Mouse (Mus musculus): ENCODE results near the gene Gnpat. TPM values are rescaled to one million over a fixed set of nuclear protein-coding genes. Genes with fewer than 3 reads are reported as not detected.
A peak's percentile ranks its signal among the peaks of the same experiment; 100 is the strongest.

Gnpat gene
- total RNA-seq, 4 experiments from 2014 or later, result 93.8 to 131 (median 107) TPM

GRCm38 (mm10) chr8:124845131-124845530 is 17.7 kb upstream of the Gnpat start:
- DNase-seq, result no peak

DNA sequence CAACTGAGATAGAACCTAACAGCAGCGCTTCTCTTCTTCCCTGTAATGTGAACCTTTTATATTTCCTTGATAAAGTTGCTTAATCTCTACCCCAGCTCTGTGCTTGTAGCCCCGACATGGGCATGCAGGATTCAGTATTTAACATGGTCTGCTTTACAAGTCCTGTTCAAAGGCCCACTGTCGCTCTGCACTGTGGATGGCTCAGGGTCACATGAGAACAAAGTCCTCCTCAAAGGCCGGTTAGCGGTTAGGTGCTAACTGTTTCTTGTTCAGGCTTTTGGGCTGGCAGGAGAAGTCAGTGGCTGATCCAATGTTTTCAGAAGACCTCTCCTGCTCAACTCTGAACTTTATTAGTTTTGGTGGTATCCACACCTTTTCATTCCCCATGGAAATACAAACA is 17.3 kb upstream of the Gnpat start:
- no peak for DNase-seq

GRCm38 (mm10) chr8:124853511-124853910 is 9.3 kb upstream of the Gnpat start:
- no peak for DNase-seq

DNA sequence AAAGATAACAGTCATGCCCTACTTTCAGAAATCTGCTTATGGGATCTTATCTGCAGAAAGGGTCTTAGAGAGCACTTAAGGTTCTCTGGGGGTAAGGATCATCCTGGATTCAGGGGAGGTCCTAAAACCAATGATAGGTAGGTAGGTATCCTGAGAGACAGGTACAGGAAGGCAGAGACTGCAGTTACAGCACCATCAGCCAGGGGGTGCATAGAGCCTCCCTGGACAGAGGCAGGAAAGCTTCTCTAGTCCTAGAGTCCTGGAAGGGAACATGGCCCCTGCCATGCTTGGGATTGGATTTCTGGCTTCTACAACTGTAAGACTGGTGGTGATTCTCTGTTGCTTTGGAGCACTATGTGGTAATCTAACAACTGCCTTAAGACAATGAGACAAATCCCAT is 3.4 kb upstream of the Gnpat start:
- DNase-seq, result no peak

DNA sequence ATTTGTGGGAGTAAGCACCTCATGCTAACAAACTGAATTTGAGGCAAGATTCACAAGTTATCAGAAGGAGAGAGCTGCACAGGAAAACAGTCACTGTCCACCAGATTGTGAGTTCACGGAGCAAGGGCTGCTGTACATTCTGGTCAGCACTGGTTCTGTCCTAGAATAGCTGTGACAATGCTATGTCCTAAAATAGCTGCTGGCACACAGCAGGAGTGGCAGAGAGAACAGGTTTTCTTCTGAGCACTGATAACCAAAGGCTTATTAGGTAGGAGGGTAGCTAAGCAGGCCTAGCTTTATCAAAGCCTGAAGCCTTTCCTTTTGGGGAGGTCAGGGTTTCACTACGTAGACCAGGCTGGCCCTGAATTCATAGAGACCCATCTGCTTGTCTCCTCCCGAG is 2.6 kb upstream of the Gnpat start:
- DNase-seq, result no peak

DNA sequence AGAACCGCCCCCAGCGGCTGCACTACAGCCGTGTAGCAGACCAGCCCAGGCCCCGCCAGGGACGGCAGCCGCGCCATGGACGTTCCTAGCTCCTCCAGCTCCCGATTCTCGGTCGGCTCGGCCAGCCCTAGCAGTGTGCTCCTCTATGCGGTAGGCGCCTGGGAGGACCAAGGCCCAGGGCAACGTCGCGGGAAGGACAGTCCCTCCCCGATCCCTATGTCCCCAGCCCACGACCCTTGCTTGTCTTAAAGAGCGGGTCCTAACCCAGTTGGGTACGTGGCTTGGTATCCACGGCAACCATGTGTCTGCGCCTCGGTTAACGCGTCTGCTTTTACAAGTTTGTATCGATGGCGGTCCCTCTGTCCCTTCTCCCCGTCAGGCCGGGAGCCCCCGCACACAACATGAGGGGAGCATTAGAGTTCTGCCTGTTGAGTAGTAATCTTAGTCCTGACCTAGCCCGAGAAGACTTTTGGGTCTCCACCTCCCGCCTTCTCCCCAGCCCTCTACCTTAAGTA is 387 bp downstream of the Gnpat start:
- DNase-seq, result no peak

DNA sequence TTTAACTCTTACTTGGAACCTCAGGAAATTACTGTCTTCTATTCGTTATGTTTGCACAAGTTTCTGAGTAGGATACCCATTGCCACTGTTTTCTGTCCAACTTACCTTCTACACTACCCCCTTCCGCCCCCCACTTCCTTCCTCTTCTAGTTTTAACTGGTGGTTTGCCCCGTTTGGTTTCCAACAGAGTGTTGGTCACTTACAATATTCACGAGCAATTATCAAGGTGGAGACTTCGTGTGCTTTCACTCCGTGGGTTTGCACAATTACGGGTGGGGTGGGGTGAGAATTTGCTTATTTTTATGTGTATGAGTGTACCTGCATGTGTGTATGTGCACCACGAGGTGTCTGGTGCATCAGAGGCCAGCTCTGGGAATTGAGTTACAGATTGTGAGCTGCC is 896 bp downstream of the Gnpat start:
- DNase-seq, result no peak

DNA sequence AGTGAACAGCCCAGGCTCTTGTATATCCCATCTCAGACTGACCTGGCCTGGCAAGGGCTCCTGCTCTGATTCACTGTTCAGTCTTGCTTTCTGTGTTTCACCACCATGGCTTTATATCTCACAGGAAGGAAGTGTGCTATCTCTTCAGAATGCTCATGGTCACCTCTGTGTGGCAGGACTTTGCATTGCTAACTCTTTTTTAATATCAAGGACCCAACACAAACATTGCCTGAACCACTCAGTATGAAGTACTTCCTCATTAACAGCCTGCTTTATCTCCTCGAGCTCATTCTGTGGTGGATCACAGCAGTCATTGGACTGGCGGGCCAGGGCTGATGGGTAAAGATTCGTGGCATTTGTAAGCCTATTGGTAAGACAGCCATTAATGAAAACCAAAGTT is 3.8 kb downstream of the Gnpat start:
- no peak for DNase-seq

DNA sequence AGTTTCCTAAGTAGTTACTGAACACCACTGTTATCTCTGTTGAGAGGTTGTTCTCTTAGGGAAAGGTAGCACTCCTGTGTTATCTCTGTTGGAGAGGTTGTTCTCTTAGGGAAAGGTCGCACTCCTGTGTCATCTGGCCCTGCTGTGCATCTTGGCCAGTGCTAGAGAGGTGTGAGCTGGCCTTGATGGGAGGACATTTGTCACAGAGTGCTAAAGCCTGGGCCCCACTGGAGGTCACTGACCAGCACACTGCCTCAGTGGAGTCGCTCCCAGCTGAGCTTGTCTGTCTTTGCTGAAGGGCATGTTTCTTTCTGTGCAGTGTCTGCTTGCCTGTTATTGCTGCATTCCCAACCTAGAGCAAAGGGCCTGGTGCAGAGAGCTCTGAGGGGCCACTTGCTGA is 4.3 kb downstream of the Gnpat start:
- DNase-seq, result peak; percentile 47

DNA sequence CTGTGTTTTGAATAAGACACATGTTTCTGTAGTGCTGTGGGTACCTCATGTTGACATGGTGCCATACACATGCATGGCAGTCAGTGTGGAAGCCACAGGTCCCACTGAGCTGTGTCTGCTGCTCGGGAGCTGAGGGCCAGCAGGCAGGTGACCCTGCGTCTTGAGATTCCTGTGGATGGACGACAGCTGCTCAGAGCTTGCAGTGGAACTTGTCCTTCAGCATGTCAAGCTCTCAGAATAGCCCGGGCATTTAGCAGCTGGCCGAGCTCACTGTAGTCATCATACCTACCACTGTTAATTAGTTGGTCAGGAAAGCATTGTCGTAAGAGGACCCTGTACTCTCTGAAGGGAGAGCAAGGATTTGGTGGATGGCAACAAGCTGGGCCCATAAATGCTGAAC is 6.9 kb downstream of the Gnpat start:
- no peak for DNase-seq

- DNase-seq, result no peak
Measured at GRCm38 (mm10) chr8:124871474-124871873, 8.6 kb downstream of the Gnpat start.

- no peak for DNase-seq
Measured at GRCm38 (mm10) chr8:124872081-124872480, 9.2 kb downstream of the Gnpat start.

GRCm38 (mm10) chr8:124872690-124873089 is 9.9 kb downstream of the Gnpat start:
- DNase-seq, result no peak

DNA sequence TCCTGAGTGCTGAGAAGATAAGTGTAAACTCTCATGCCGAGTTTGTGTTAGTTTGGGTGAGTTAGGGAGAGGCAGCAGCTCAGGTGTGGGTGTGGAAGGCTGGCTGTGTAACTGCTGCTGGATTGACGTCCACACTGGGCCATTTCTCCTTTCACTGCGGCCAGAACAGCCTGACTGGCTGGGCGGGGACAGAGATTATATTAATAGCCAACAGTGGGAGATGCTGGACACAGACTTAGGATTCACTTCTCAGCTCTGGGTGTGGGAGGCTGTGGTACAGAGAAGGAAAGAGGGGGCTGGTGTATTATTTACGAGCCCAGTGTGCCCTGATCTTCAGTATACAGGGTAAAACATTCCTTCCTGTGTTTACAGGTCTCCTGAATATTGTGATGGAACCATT is 15.3 kb downstream of the Gnpat start:
- DNase-seq, result no peak

DNA sequence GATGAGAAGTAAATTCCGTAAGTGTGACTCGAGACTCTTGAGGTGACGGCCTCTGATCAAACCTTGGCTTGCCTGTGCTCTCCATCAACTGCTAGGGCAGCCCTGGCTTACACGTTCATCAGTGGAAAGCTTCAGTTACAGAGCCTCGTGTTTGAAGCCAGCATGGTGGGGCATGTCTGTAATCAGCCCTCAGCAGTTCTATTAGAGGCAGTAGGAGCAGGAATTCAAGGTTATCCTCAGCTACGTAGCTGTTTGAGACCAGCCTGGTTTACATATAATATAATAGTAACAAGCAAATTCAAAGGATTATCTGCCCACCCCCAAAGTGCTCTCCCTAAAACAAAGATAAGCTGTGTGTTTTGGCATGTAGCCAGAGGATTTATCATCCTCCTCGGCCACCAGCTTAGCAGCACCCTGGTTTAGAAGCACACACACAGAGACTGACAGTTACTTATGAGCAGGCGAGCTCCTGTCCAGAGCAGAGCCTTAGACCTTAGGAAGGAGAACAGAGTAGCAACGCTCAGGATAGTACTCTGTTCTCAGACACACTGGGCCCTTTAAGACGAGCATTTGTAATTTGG is 16.2 kb downstream of the Gnpat start:
- DNase-seq, result no peak

DNA sequence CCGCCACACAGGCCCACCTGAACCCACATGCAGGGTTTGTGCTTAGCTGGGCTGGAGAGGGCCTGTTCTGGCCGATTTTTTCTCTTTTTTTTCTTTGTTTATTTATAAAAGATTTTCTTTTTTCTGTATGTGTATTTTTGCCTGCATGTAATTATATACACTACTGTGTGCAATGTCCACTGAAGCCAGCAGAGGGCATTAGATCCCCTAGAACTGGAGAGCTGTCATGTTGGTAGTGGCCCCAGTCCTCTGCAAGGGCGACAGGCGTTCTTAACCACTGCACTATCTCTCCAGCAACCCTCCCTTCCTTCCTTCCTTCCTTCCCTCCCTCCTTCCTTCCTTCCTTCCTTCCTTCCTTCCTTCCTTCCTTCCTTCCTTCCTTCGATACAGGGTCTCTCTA is 25.6 kb downstream of the Gnpat start:
- no peak for DNase-seq

DNA sequence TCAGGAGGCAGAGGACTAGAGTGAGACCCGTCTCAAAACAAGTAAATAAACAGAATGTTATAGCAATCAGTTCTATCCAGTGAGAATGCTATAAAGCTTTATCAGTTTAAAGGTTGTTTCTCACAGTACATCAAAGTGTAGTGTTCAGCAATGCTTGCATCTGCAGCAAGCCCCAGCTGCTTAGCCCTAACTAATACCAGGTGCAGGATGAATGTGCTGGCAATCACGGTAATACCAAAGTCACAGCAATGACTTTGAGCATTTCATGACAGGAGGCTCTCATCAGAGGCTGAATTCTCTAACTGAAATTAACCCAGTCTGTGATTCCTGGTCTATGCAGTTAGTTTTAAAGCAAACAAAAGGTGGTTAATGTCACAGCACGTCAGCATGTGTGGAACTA is 29.8 kb downstream of the Gnpat start:
- DNase-seq, result no peak

GRCm38 (mm10) chr8:124896010-124896631 is 33.3 kb downstream of the Gnpat start:
- no peak for DNase-seq

DNA sequence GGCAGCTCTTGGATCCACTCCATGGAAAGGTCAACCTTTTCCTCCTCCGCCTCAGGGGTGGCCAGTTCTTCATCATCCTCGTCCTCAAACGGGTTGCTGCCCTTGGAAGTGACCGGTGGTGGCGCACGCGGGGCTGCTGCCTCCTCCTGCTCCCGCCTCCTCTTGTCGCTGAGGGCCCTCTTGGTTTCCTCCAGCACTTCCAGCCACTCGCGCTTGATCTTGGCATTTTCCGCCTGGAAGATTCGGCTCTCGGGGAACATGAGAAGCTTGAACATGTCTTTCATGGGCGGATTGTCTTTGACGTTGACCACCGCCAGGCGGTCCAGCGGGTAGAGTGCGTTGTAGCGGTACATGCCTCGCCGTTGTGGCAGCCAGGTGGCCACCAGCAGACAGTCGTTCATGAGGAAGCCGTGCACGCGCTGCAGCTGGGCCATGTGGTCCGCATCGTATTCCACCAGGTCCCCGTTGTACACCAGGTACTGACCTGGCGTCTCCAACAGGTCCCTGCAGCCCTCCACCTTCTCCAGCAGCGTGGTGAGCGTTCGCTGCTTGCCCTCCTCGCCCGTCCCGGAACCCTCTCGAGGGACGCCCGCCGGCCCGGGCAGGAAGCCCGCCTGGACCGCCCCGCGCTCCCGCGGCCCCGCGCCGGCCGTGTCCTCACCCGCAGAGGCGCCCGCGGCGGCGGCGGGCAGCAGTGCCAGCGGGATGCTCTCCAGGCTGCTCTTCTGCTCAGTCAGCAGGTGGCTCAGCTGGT is 34.0 kb downstream of the Gnpat start:
- peak; percentile 73 for DNase-seq

DNA sequence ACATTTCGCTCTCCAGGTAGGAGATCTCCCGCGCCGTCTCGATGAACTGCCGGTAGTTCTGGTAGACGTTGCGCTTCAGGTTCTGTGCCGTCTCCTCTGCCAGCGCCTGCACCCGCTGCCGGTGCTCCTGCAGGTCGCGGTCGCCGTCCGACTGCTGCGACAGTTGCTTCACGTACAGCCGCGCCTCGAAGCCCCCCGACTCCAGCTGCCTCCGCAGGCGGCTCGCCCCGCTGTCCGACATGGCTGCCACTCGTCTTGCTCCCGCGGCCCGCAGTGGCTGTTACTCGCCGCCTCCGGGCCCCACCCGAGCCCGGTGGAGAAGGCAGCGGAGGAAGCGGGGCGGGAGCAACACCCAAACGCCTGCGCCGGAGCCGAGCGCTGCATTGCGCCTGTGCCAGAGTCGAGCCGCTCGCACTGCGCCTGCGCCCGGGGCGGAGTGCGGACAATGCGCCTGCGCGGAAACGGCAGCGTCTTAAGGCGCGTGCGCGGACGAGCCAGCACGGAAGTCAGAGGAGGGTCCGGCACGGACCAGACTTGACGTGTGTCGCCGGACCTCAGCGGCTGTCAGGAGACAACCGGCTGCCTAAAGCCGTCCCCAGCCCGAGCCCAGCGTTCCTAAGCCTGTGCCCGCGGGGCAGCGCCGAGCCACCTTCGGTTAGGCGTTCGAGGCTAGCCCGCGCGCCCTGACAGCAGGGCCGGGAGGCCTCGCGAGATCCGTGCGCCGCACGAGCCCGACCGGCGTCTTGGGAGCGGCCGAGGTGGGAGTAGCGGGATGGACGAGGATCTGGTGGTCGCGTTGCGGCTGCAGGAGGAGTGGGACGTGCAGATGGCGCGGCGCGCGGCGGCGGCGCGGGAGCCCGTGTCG is 34.8 kb downstream of the Gnpat start, which contains the start of the genes Exoc8 and Sprtn:
Exoc8 (minus strand) TSS at position 320 of the 865 bp plus-strand sequence.
Sprtn (plus strand) TSS at position 501 of the 865 bp plus-strand sequence.
- DNase-seq, result peak; percentile 95

DNA sequence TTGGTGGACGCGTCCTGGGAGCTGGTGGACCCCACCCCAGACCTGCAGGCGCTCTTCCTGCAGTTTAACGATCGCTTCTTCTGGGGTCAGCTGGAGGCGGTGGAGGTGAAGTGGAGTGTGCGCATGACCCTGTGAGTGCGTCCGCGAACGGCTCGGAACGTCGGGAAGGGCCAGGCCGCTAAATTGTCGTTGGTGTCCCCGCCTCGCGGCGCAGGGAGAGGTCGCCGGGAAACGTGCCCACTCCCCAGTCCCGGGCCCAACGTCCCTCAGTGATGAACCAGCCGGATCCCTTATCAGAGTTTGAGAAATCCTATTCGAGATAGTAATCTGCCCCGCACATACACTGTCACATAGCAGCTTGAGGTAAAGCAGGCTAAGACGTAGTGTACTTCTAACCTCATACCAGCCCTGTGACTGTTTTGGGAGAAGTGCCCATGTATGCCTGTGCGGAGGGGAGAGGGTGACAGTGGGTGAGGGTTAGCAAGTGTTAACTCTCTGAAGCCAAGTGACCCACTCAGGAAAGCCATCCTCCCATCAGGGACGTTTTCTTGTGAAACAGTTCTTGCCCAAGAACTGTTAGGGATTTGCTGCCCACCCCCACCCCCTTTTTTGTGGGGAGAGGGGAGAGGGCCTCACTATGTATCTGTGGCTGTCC is 35.5 kb downstream of the Gnpat start:
- DNase-seq, result no peak

- DNase-seq, result no peak
Measured at GRCm38 (mm10) chr8:124903198-124903597, 40.4 kb downstream of the Gnpat start.
